Mouse (Mus musculus): ENCODE results near the gene Ric8a. TPM values are rescaled to one million over a fixed set of nuclear protein-coding genes. Genes with fewer than 3 reads are reported as not detected.
A peak's percentile ranks its signal among the peaks of the same experiment; 100 is the strongest.

Ric8a gene
- polyA plus RNA-seq, 1 experiment: 79.5 TPM

DNA sequence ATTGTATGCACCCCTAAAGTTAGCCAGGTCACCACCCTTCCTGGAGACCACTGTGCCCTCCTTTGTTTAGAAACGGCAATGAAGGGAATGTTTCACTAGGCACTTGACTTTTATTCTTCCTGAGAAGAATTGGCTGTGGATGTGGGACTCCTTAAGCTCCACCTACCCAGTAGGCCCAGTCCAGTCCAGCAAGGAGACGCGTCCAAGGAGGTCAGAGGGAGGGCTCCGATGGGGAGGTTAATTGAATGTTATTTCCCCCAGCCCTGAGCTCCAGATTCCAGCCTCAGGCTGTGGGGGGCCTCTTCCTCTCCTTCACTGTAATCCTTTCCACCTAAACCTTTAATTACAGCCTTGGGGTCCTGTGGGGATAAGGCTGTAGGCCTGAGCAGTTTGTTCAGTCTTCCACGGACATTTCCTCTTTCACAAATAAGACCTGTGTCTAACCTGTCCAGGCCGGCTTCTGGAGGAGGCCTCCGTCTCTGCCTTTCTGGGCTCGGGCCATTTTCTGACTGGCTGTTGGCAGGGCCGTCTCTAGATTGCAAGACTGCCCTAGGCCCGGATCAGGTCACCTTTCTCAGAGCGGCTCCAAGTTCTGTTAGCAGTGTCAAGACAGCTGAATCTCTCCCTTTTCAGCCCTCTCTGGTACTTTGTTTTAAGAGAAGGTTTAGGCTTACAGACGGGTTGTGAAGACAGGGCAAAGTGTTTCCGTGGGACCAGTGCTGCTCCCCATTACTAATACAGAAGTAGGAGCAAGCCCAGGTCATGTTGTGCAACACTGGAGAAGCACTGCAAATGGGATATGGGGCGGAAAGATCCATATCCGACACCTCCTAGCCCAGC is 45.5 kb downstream of the Ric8a start:
- H3K4me1 ChIP-seq (ENCODE audit: control insufficient read depth, insufficient read depth, low read length): 0 out of 2 replicates have a peak, but pooled peaks cover 1% of the 10 kb centered on the region
- H3K27ac ChIP-seq (ENCODE audit: insufficient read depth, low read length): no peak overlapping the region
- no peak overlapping the region for H3K4me3 ChIP-seq (ENCODE audit: insufficient read depth, low read length)
- TF ChIP-seq CTCF (IDR thresholded peaks at IDR 0.05; ENCODE audit: extremely low read depth, insufficient read depth, low read length) (no peak), POLR2A (IDR thresholded peaks at IDR 0.05; ENCODE audit: extremely low read depth, insufficient read depth, low read length) (no peak)

DNA sequence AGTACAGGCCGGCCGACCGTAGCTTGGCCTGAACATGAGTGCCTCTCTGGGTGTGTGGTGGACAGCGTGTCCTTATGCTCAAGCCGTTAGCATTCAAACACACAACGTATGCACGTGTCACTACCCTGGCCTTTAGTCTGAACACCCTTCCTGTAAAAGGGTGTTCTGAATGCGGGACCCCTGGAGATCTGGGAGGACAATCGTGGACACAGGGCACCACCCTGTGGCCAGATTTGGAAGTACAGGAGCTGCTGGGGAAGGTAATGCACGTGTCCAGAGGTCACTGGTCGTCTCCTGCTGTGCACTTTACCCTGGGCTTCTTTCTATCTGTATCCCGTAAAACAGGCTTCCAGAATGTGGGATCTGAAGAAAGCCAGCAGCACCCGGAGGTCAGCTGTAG is 46.5 kb downstream of the Ric8a start:
- Histone ChIP-seq H3K4me1 (ENCODE audit: control insufficient read depth, insufficient read depth, low read length) (0 out of 2 replicates have a peak, but pooled peaks cover 1% of the 10 kb centered on the region), H3K4me3 (ENCODE audit: insufficient read depth, low read length) (no peak overlapping the region), H3K27ac (ENCODE audit: insufficient read depth, low read length) (no peak overlapping the region)
- TF ChIP-seq POLR2A (IDR thresholded peaks at IDR 0.05; ENCODE audit: extremely low read depth, insufficient read depth, low read length): no peak
- TF ChIP-seq CTCF (IDR thresholded peaks at IDR 0.05; ENCODE audit: extremely low read depth, insufficient read depth, low read length): peak; percentile 89

DNA sequence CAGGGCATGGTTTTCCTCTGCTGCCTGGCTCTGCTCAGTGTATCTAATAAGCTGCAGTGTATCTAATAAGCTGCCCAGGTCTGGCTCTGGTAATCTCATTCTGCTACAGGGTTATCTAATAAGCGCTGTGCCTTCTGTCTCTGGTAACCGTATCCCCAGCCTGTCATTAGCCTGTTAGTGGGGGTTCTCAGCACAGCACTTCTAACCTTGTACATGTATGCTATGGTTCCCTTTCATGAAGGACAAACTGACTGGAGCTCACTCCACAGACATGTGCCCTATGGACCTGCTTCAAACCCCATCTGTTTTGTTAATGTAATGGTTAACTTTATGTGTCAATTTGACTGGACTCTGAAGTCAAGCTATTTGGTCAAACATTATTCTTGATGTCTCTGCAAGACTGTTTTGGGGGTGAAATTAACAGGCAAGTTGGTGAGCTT is 48.9 kb downstream of the Ric8a start:
- H3K4me1 ChIP-seq (ENCODE audit: control insufficient read depth, insufficient read depth, low read length): 0 out of 2 replicates have a peak, but pooled peaks cover 1% of the 10 kb centered on the region
- no peak for TF ChIP-seq POLR2A (IDR thresholded peaks at IDR 0.05; ENCODE audit: extremely low read depth, insufficient read depth, low read length)
- TF ChIP-seq CTCF (IDR thresholded peaks at IDR 0.05; ENCODE audit: extremely low read depth, insufficient read depth, low read length): no peak
- no peak overlapping the region for H3K4me3 ChIP-seq (ENCODE audit: insufficient read depth, low read length)
- H3K27ac ChIP-seq (ENCODE audit: insufficient read depth, low read length): no peak overlapping the region

DNA sequence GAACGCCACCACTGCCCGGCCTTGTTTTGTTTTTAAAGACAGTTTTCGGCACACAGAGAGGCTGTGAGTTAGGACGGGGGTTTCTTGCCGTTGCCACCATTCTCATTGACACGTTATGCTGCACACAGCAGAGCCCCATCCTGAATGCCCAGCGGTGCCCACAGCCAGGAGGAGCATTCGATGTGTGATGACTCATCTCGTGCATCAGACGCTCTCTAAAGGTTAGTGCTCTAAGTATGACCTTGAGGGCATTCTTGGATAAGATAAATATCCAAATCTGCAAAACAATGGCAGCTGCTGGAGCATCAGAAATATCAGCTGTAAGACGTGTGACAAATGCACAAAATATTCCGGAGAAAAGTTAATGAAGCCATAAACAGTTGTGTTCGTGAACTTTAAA is 50.4 kb downstream of the Ric8a start:
- Histone ChIP-seq H3K4me3 (ENCODE audit: insufficient read depth, low read length) (no peak overlapping the region), H3K27ac (ENCODE audit: insufficient read depth, low read length) (no peak overlapping the region), H3K4me1 (ENCODE audit: control insufficient read depth, insufficient read depth, low read length) (no peaks in the 10 kb centered on the region)
- TF ChIP-seq CTCF (IDR thresholded peaks at IDR 0.05; ENCODE audit: extremely low read depth, insufficient read depth, low read length): no peak
- no peak for TF ChIP-seq POLR2A (IDR thresholded peaks at IDR 0.05; ENCODE audit: extremely low read depth, insufficient read depth, low read length)

DNA sequence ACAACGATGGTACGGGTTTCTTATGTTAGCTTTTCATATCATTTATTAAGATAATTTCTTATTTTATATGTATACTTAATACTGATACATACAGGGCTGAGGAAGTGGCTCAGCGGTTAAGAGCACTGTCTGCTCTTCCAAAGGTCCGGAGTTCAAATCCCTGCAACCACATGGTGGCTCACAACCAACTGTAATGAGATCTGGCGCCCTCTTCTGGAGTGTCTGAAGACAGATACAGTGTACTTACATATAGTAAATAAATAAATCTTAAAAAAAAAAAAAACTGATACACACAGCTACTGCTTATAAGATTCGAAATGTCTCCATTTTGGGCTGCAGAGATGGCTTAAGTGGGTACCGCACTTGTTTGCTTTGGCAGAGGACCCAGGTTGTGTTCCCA is 50.9 kb downstream of the Ric8a start:
- Histone ChIP-seq H3K27ac (ENCODE audit: insufficient read depth, low read length) (no peak overlapping the region), H3K4me3 (ENCODE audit: insufficient read depth, low read length) (no peak overlapping the region), H3K4me1 (ENCODE audit: control insufficient read depth, insufficient read depth, low read length) (0 out of 2 replicates have a peak, but pooled peaks cover 1% of the 10 kb centered on the region)
- TF ChIP-seq POLR2A (IDR thresholded peaks at IDR 0.05; ENCODE audit: extremely low read depth, insufficient read depth, low read length) (no peak), CTCF (IDR thresholded peaks at IDR 0.05; ENCODE audit: extremely low read depth, insufficient read depth, low read length) (no peak)

DNA sequence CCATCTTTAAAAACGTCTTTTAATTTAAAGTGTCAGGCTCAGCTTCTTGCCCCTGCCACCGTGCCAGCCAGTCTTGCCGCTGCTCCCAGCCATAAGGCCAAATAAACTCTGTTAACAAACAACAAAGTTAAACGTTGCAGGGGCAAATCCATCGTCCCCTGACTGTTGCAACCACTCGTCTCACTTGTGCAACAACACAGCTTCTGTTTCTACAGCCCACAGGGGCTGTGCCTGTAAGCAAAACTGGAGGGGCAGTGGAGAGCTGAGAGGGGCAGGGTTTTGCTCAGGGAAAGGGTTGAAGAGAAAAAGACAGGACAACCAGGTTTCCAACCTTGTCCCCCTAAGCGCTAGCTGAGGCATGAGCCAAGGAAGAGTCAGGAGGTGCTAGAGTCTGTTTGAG is 51.4 kb downstream of the Ric8a start:
- Histone ChIP-seq H3K27ac (ENCODE audit: insufficient read depth, low read length) (no peak overlapping the region), H3K4me3 (ENCODE audit: insufficient read depth, low read length) (no peak overlapping the region; the same call in 1 of the 2 replicates), H3K4me1 (ENCODE audit: control insufficient read depth, insufficient read depth, low read length) (0 out of 2 replicates have a peak, but pooled peaks cover 1% of the 10 kb centered on the region)
- no peak for TF ChIP-seq POLR2A (IDR thresholded peaks at IDR 0.05; ENCODE audit: extremely low read depth, insufficient read depth, low read length)
- no peak for TF ChIP-seq CTCF (IDR thresholded peaks at IDR 0.05; ENCODE audit: extremely low read depth, insufficient read depth, low read length)

DNA sequence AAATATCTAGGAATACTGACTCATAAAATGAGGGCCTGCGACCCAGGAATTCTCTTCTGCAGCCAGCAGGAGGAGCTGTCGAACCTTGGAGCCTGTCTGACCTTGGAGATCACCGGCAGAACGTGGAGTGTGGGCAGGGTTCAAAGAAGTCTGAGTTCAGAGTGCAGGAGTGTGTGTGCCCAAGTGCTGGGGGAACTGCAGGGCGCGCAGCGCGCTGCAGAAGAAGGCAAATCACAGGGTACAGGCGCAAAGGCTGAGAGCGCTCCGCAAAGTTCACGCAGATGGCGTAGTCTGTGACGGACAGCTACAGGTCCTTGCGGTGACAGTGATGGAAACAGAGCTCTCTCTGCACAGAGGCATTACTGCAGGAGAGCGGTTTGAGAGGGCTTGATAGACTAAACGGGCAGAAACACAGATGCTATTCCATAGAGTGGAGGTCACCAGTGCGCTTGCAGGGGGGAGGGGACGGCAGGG is 51.9 kb downstream of the Ric8a start:
- Histone ChIP-seq H3K4me1 (ENCODE audit: control insufficient read depth, insufficient read depth, low read length) (0 out of 2 replicates have a peak, but pooled peaks cover 1% of the 10 kb centered on the region), H3K27ac (ENCODE audit: insufficient read depth, low read length) (no peak overlapping the region)

DNA sequence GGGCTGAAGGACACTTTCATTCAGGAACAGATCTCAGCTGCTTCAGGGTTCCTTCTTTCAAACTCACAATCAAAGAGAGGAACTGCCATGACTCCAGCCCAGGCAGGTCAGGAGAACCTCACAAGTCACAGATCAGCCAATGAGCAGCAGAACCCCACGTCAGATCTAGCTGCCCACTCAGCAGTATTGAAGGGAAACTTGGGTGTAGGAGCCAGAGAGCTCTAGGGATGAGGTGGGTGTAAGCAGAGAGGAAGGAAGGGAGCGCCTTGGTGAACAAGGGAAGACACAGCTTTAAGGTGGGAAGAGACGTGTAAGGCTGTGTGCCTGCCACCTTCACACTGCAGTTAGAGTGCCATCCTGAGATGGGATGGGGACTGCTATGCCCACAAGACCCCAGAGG is 55.5 kb downstream of the Ric8a start:
- TF ChIP-seq POLR2A (IDR thresholded peaks at IDR 0.05; ENCODE audit: extremely low read depth, insufficient read depth, low read length) (no peak), CTCF (IDR thresholded peaks at IDR 0.05; ENCODE audit: extremely low read depth, insufficient read depth, low read length) (no peak)
- Histone ChIP-seq H3K27ac (ENCODE audit: insufficient read depth, low read length) (no peak overlapping the region), H3K4me1 (ENCODE audit: control insufficient read depth, insufficient read depth, low read length) (0 out of 2 replicates have a peak, but pooled peaks cover 1% of the 10 kb centered on the region), H3K4me3 (ENCODE audit: insufficient read depth, low read length) (no peak overlapping the region)

More for the DNA sequence above, 51.9 kb downstream of the Ric8a start:
- TF ChIP-seq CTCF (IDR thresholded peaks at IDR 0.05; ENCODE audit: extremely low read depth, insufficient read depth, low read length) (peak; percentile 80), POLR2A (IDR thresholded peaks at IDR 0.05; ENCODE audit: extremely low read depth, insufficient read depth, low read length) (no peak)
- H3K4me3 ChIP-seq (ENCODE audit: insufficient read depth, low read length): peak overlapping the region; percentile 13

DNA sequence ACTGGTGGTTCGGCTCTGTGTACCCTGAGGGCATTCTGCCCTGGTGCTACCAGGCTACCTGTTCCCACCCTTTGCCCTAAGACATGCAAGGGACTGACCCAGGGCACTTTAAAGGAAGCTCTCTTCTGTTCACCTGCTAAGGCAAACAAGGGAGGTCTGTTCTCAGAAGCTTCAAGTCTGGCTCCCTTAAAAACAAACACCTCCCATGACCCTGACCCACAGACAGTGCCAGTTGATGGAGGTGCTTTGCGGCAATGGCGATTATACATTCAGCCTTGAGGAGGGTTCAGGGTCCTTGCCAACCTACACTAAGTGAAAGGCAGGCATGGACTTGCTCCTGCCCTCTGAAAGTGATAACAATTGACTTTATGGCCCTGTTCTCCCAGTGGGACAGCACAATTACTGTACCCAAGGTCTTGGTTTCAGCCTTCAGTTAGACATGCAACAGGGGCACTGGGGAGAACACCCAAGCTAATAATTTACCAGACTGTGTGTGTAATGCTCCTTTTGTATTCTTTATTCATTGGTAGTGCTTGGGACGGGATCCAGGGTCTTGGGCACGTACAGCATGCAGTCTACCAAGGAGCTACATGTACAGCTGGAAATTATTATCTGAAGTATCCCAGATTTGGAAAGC is 56.2 kb downstream of the Ric8a start:
- TF ChIP-seq POLR2A (IDR thresholded peaks at IDR 0.05; ENCODE audit: extremely low read depth, insufficient read depth, low read length) (no peak), CTCF (IDR thresholded peaks at IDR 0.05; ENCODE audit: extremely low read depth, insufficient read depth, low read length) (no peak)

More for the DNA sequence above, 56.2 kb downstream of the Ric8a start:
- Histone ChIP-seq H3K4me3 (ENCODE audit: insufficient read depth, low read length) (no peak overlapping the region), H3K27ac (ENCODE audit: insufficient read depth, low read length) (no peak overlapping the region), H3K4me1 (ENCODE audit: control insufficient read depth, insufficient read depth, low read length) (0 out of 2 replicates have a peak, but pooled peaks cover 1% of the 10 kb centered on the region)

Other genes starting within 250 kb of the Ric8a start
- not detected in 2 replicates for gene Olfr61, start 228.0 kb upstream of the Ric8a start, polyA plus RNA-seq (2012; rRNA removed)
- gene Olfr53, start 210.5 kb upstream of the Ric8a start, polyA plus RNA-seq (2012; rRNA removed): not detected in 2 replicates
- gene Olfr539, start 197.0 kb upstream of the Ric8a start, polyA plus RNA-seq (2012; rRNA removed): 0.04 and 0.11 TPM in 2 replicates
- not detected in 2 replicates for gene Olfr45, start 175.0 kb upstream of the Ric8a start, polyA plus RNA-seq (2012; rRNA removed)
- gene Olfr541, start 159.7 kb upstream of the Ric8a start, polyA plus RNA-seq (2012; rRNA removed): not detected in 2 replicates
- gene Cyp2e1, start 93.2 kb upstream of the Ric8a start, polyA plus RNA-seq (2012; rRNA removed): 0.15 and 0.23 TPM in 2 replicates
- gene Syce1, start 69.1 kb upstream of the Ric8a start, polyA plus RNA-seq (2012; rRNA removed): 0.74 and 1.0 TPM in 2 replicates
- gene Zfp941, start 34.8 kb upstream of the Ric8a start, polyA plus RNA-seq (2012; rRNA removed): 17.5 and 21.4 TPM in 2 replicates
- gene Urah, start 21.9 kb upstream of the Ric8a start, polyA plus RNA-seq (2012; rRNA removed): 3.4 and 4.1 TPM in 2 replicates
- gene Scgb1c1, start 11.4 kb upstream of the Ric8a start, polyA plus RNA-seq (2012; rRNA removed): not detected in 2 replicates
- 0.32 and 0.46 TPM in 2 replicates for gene Odf3, start 9.2 kb upstream of the Ric8a start, polyA plus RNA-seq (2012; rRNA removed)
- gene Gm45785, start 626 bp upstream of the Ric8a start, polyA plus RNA-seq (2012; rRNA removed): 0.19 and 0.46 TPM in 2 replicates
- 34.3 and 38.3 TPM in 2 replicates for gene Bet1l, start 620 bp downstream of the Ric8a start, polyA plus RNA-seq (2012; rRNA removed)
- gene Psmd13, start 25.0 kb downstream of the Ric8a start, polyA plus RNA-seq (2012; rRNA removed): 96.6 and 103 TPM in 2 replicates
- gene Sirt3, start 25.4 kb downstream of the Ric8a start, polyA plus RNA-seq (2012; rRNA removed): 153 and 158 TPM in 2 replicates
- gene Cox8b, start 43.5 kb downstream of the Ric8a start, polyA plus RNA-seq (2012; rRNA removed): 1.2 and 1.3 TPM in 2 replicates
- 0.44 and 0.54 TPM in 2 replicates for gene Nlrp6, start 63.9 kb downstream of the Ric8a start, polyA plus RNA-seq (2012; rRNA removed)
- 8.0 and 8.5 TPM in 2 replicates for gene Pgghg, start 84.4 kb downstream of the Ric8a start, polyA plus RNA-seq (2012; rRNA removed)
- 0.15 TPM in 1 of 2 replicates, not detected in the other for gene Ifitm5, start 93.3 kb downstream of the Ric8a start, polyA plus RNA-seq (2012; rRNA removed)
- not detected in 2 replicates for gene Gm45717, start 99.0 kb downstream of the Ric8a start, polyA plus RNA-seq (2012; rRNA removed)
- gene Ifitm2, start 99.0 kb downstream of the Ric8a start, polyA plus RNA-seq (2012; rRNA removed): 47.7 and 48.0 TPM in 2 replicates
- gene Ifitm1, start 110.3 kb downstream of the Ric8a start, polyA plus RNA-seq (2012; rRNA removed): 22.0 and 28.5 TPM in 2 replicates
- 50.4 and 59.6 TPM in 2 replicates for gene Ifitm3, start 153.8 kb downstream of the Ric8a start, polyA plus RNA-seq (2012; rRNA removed)
- 0.74 and 1.3 TPM in 2 replicates for gene Ifitm6, start 161.0 kb downstream of the Ric8a start, polyA plus RNA-seq (2012; rRNA removed)
- gene Gm17387, start 172.2 kb downstream of the Ric8a start, polyA plus RNA-seq (2012; rRNA removed): not detected in 2 replicates
- 109 and 125 TPM in 2 replicates for gene B4galnt4, start 204.1 kb downstream of the Ric8a start, polyA plus RNA-seq (2012; rRNA removed)
- 0.06 and 0.15 TPM in 2 replicates for gene Pkp3, start 221.3 kb downstream of the Ric8a start, polyA plus RNA-seq (2012; rRNA removed)
- gene Sigirr, start 243.6 kb downstream of the Ric8a start, polyA plus RNA-seq (2012; rRNA removed): 4.0 and 4.3 TPM in 2 replicates